Mouse (Mus musculus): ENCODE results near the gene Ctf1.

DNA sequence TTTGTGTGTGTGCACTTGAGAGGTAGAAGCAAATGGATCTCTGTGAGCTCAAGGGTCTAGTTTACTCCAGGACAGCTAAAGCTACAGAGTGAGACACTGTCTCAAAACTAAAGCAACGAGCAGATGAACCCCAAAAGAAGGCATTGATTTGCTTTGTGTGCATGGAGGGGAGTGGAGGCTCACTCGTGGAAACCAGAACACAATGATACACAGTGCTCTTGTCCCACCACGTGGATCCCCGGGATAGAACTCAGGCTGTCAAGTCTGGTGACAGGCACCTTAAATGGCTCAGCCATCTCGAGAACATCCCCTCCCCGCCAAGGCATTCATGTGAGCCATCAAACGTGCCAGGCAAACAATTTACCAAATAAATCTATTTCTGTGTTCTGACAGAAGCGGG, 45.4 kb upstream of the Ctf1 start:
- TF ChIP-seq MAFK (IDR thresholded peaks at IDR 0.05; ENCODE audit: insufficient read depth, low read depth, low read length) (no peak), CHD2 (IDR thresholded peaks at IDR 0.05; ENCODE audit: low read depth, low read length) (no peak), ZNF384 (IDR thresholded peaks at IDR 0.05; ENCODE audit: low read depth, low read length) (no peak), HCFC1 (IDR thresholded peaks at IDR 0.05; ENCODE audit: borderline replicate concordance, insufficient read depth, low read length) (no peak), ZC3H11A (IDR thresholded peaks at IDR 0.05; ENCODE audit: borderline replicate concordance, low read depth, low read length) (no peak)
